Mouse (Mus musculus) liver, embryonic 14.5 days (tissue): ENCODE measurements at regions not wholly inside any gene's neighbourhood (a gene's known extent, or its start where the extent isn't known, plus 50 kb on each side); places are given as distances from the start of the nearest gene placed in this dataset.

ENCODE experiments used
- CTCF ChIP-seq: IDR thresholded peaks from 2 replicates; pipeline ENCODE4 v1.5.1; 2016; ENCODE audit warnings: antibody characterized with exemption, low read depth, control low read depth
- EP300 ChIP-seq: IDR thresholded peaks from 2 replicates; pipeline ENCODE4 v1.6.1; 2016; ENCODE audit warnings: antibody characterized with exemption, low read depth

GRCm38 (mm10) chr8:78004891-78005290, 208.2 kb upstream of the Ttc29 start:
- TF ChIP-seq CTCF (no peak), EP300 (no peak)
